Mouse (Mus musculus) megakaryocyte, embryonic 14.5 days (primary cell): ENCODE results near the gene Pcbp2.

ENCODE experiments used
- FLI1 ChIP-seq: IDR thresholded peaks from 2 replicates; pipeline ENCODE4 v1.6.1; 2012; ENCODE audit warnings: low read length, inconsistent platforms, mixed read lengths
- GATA1 ChIP-seq: IDR thresholded peaks from 3 replicates; pipeline ENCODE4 v1.6.1; 2012; ENCODE audit warnings: mixed read lengths, low read length, inconsistent platforms, borderline replicate concordance

DNA sequence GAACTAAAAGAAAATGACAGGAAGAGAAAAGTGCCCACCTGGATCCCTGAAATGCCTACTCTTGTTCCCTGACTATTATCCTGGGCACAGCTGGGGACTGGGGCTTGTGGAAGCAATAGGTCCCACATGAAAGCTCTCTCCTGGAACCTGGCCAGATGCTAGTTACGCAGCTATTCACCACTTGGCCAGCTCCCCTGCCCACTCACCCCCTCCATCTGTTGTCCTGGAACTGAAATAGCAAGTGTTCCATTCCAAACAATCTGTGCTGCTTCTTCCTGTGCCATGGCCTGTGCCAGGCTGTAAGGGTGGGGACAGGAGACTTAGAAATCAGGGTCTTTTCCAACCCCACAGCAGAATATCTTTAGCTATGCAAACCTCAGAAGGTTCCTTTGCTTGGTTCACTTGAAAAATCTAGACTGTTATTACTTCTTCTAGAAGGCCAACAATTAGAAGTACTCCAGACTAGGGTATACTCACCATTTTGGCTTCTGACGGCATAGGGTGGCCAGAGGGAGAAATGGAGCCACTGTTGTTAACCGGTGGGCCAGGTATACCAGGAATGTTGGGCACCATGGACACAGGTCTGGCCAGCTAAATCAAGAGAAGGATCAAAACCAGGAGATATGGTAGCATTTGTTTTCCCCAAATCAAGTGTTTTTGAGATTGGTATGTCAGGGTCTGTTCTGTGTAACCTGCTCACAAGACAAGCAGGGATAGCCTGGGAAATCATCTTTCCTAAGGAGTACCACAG, 76.5 kb downstream of the Pcbp2 start:
- TF ChIP-seq GATA1 (no peak), FLI1 (no peak)
